Comparison of ENCODE assay signal across 7 mouse cellular contexts in the genomic region with DNA sequence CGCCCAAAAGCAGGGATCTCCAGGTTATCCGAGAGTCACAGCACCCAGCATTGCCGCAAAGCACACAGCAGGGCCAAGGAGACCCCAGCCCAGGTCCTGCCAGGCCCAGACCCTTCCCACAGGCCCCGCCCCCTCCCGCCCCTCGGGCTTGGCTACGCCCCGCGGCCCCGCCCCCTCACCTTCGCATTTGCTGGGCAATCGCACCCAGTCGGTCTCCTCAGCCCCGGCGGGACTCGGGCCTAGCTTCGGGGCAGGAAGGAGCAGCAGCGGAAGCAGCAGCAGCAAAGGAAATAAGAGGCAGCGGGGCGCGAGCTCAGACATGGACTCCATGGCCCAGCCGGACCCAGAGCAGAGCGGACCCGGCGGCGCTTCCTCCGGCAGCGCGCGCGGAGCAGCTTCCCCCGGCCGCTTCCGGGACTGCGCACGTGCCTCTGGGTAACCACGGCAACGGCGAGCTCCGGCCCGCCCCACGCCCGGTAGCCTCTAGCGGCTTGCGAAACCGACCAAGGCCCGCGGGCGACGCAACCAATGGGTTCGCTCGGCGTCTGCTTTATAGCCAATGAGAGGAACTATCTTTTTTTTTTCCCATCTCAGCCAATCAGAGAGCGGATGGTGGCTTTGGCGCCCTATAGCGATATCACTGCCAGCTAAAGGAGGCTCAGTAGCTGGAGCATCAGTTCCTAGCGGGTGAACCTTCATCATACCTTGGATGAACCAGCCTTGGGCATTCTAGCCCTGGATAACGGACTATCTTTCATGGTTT. TPM values are rescaled to one million over a fixed set of nuclear protein-coding genes. Genes with fewer than 3 reads are reported as not detected.
DNase-seq lines count a peak whose midpoint lies in the region; ATAC-seq and TF ChIP-seq lines count a peak whose summit lies in the region.

A gene (minus strand): TSS at position 421 of the 763 bp plus-strand sequence.

- peak; percentile 99 for ATAC-seq in intestine, postnatal 0 days
- ATAC-seq in midbrain, embryonic 12.5 days (ENCODE audit: low FRiP score, low read depth): peak; percentile 99

- H3K4me2 ChIP-seq in intestine, postnatal 0 days (replicated peaks; ENCODE audit: low read depth): peak within 1 kb of the TSS; percentile 82
- peak within 1 kb of the TSS; percentile 73 for H3K4me2 ChIP-seq in midbrain, embryonic 12.5 days (replicated peaks)

- H3K9ac ChIP-seq in intestine, postnatal 0 days (ENCODE audit: low read depth, low read length): peak within 1 kb of the TSS; percentile 87
- H3K9ac ChIP-seq in midbrain, embryonic 12.5 days (replicated peaks): peak within 1 kb of the TSS; percentile 78

- peak; percentile 97 for DNase-seq in adrenal gland, adult 8-10 months
- peak; percentile 98 for DNase-seq in embryo, embryonic 9.5 days (ENCODE audit: extremely low spot score)
- no peak for DNase-seq in gonadal fat pad, adult 2 months (ENCODE audit: low read depth)
- DNase-seq in left cerebral cortex, postnatal 4 days: peak; percentile 99

- WGBS in intestine, postnatal 0 days: 0% methylated on average over 58 of the region's 58 CpGs
- under 1% methylated on average over 55 of the region's 58 CpGs for WGBS in midbrain, embryonic 12.5 days
- under 1% methylated on average over 58 of the region's 58 CpGs for WGBS in small intestine, adult 2 months

- no peak; the same call in none of the 2 replicates for TF ChIP-seq POLR2A in small intestine, adult 2 months (IDR thresholded peaks at IDR 0.05; ENCODE audit: low read depth, low read length)

- 0 out of 2 replicates have a peak, but pooled peaks cover 4% of the 10 kb centered on the region for H3K36me3 ChIP-seq in intestine, postnatal 0 days (ENCODE audit: control insufficient read depth, insufficient read depth)
- H3K36me3 ChIP-seq in midbrain, embryonic 12.5 days: peaks cover 4% of the 10 kb centered on the region; the same call in 1 of the 2 replicates
- H3K36me3 ChIP-seq in small intestine, adult 2 months (ENCODE audit: control insufficient read depth, insufficient read depth, low read length): 0 out of 2 replicates have a peak, but pooled peaks cover 3% of the 10 kb centered on the region

- H3K4me1 ChIP-seq in intestine, postnatal 0 days (replicated peaks; ENCODE audit: control insufficient read depth, insufficient read depth, low read length): no peaks in the 10 kb centered on the region; the same call in 1 of the 2 replicates
- H3K4me1 ChIP-seq in midbrain, embryonic 12.5 days: peaks cover 18% of the 10 kb centered on the region
- peaks cover 3% of the 10 kb centered on the region; the same call in 1 of the 2 replicates for H3K4me1 ChIP-seq in small intestine, adult 2 months (ENCODE audit: control insufficient read depth, insufficient read depth, insufficient read length, low read length)

- no peak for TF ChIP-seq CTCF in intestine, postnatal 0 days (IDR thresholded peaks at IDR 0.05; ENCODE audit: low read depth)
- no peak for TF ChIP-seq CTCF in small intestine, adult 2 months (IDR thresholded peaks at IDR 0.05; ENCODE audit: extremely low read depth, insufficient read length, insufficient replicate concordance, low read depth, low read length)

- H3K27ac ChIP-seq in intestine, postnatal 0 days (ENCODE audit: low read depth, low read length): peak within 1 kb of the TSS; percentile 91
- peak within 1 kb of the TSS; percentile 87 for H3K27ac ChIP-seq in midbrain, embryonic 12.5 days (replicated peaks)
- H3K27ac ChIP-seq in small intestine, adult 2 months (ENCODE audit: insufficient read depth, low read depth, low read length): peak within 1 kb of the TSS; percentile 69

- no peaks in the 10 kb centered on the region for H3K9me3 ChIP-seq in intestine, postnatal 0 days (ENCODE audit: control insufficient read depth)
- no peaks in the 10 kb centered on the region for H3K9me3 ChIP-seq in midbrain, embryonic 12.5 days

- no peaks in the 10 kb centered on the region for H3K27me3 ChIP-seq in intestine, postnatal 0 days (replicated peaks; ENCODE audit: control insufficient read depth, insufficient read depth, low read length)
- no peaks in the 10 kb centered on the region for H3K27me3 ChIP-seq in midbrain, embryonic 12.5 days
- H3K27me3 ChIP-seq in small intestine, adult 2 months (ENCODE audit: control insufficient read depth, insufficient read depth, low read length): no peaks in the 10 kb centered on the region

- H3K4me3 ChIP-seq in intestine, postnatal 0 days (ENCODE audit: low read depth, low read length): peak within 1 kb of the TSS; percentile 95
- H3K4me3 ChIP-seq in midbrain, embryonic 12.5 days: peak within 1 kb of the TSS; percentile 83
- peak within 1 kb of the TSS; percentile 93 for H3K4me3 ChIP-seq in small intestine, adult 2 months (ENCODE audit: low read depth, low read length)

- intact Hi-C loops in left cerebral cortex, postnatal 4 days (cut with DNase I): no loop called here

RNA-seq across cellular contexts. Expression of the gene that starts here (rescaled TPM):
- total RNA-seq in adrenal gland, adult 8-10 months (2022): 10 to 100 TPM; 66.6 to 74.1 (median 70.7) TPM
- 59.9 and 60.0 TPM in 2 replicates for polyA plus RNA-seq in gonadal fat pad, adult 2 months (2012; rRNA removed)
- 32.2 and 35.6 TPM in 2 replicates for polyA plus RNA-seq in intestine, postnatal 0 days (2015; fragmentation: Nextera tagmentation; extraction: Ambion mirVana)
- total RNA-seq in left cerebral cortex, postnatal 4 days (2021): 10 to 100 TPM; 50.8 to 53.2 TPM
- polyA plus RNA-seq in midbrain, embryonic 12.5 days (2016; fragmentation: Nextera tagmentation; extraction: Ambion mirVana): 54.1 and 54.6 TPM in 2 replicates
- 14.3 and 23.7 TPM in 2 replicates for polyA plus RNA-seq in small intestine, adult 2 months (2012; rRNA removed)
